Mouse (Mus musculus) kidney, embryonic 15.5 days (tissue): ENCODE results near the gene Fam198a. TPM values are rescaled to one million over a fixed set of nuclear protein-coding genes. Genes with fewer than 3 reads are reported as not detected.

ENCODE experiments used
- ATAC-seq: fragments of 200-750 bp; cut with Nextera tagmentation; replicated peaks from 2 replicates; pipeline ENCODE4 v1.8.0; 2017; ENCODE audit warnings: moderate TSS enrichment; ENCODE audit not compliant: low FRiP score
- H3K27ac ChIP-seq: fragments of 300-500 bp; sonication (generic); 2 replicates; pipeline ENCODE4 v1.5.1; 2015; ENCODE audit warnings: mild to moderate bottlenecking, inconsistent platforms
- H3K27me3 ChIP-seq: fragments of 300-500 bp; sonication (generic); 2 replicates; pipeline ENCODE4 v1.6.1; 2015; ENCODE audit warnings: inconsistent platforms
- H3K36me3 ChIP-seq: fragments of 300-500 bp; sonication (generic); 2 replicates; pipeline ENCODE4 v1.6.1; 2015; ENCODE audit warnings: inconsistent platforms
- H3K4me1 ChIP-seq: fragments of 300-500 bp; sonication (generic); 2 replicates; pipeline ENCODE4 v1.6.1; 2015; ENCODE audit warnings: inconsistent platforms
- H3K4me2 ChIP-seq: fragments of 300-500 bp; sonication (generic); 2 replicates; pipeline ENCODE4 v1.6.1; 2015; ENCODE audit warnings: moderate library complexity, mild to moderate bottlenecking, inconsistent platforms
- H3K4me3 ChIP-seq: fragments of 300-500 bp; sonication (generic); replicated peaks from 2 replicates; pipeline ENCODE4 v1.5.1; 2015; ENCODE audit warnings: mild to moderate bottlenecking, inconsistent platforms
- H3K9ac ChIP-seq: fragments of 300-500 bp; sonication (generic); 2 replicates; pipeline ENCODE4 v1.6.1; 2015; ENCODE audit warnings: mild to moderate bottlenecking, inconsistent platforms
- H3K9me3 ChIP-seq: fragments of 300-500 bp; sonication (generic); replicated peaks from 2 replicates; pipeline ENCODE4 v1.6.1; 2016; ENCODE audit warnings: inconsistent platforms
- WGBS: fragments of 180-500 bp; shearing (Covaris S2); methylation state at CpG from one replicate; pipeline ENCODE4 v1.1.7; 2015; ENCODE audit warnings: mixed read lengths; 5-methylcytosine and 5-hydroxymethylcytosine counted together
- polyA plus RNA-seq: library from polyadenylated mRNA; unstranded; fragments of >200 nt; fragmentation: Nextera tagmentation; extraction: Ambion mirVana; gene quantifications from 2 replicates; pipeline ENCODE4 v1.2.1, GENCODE M21; 2015

Fam198a gene
- polyA plus RNA-seq, 1 experiment from 2014 or later, result 2.1 TPM

GRCm38 (mm10) chr9:121928498-121928897 lies 22.3 kb upstream of the Fam198a start:
- no peak overlapping the region for H3K4me2 ChIP-seq
- H3K9me3 ChIP-seq, result no peaks in the 10 kb centered on the region
- ATAC-seq, result no peak
- no peak overlapping the region for H3K27ac ChIP-seq
- H3K4me1 ChIP-seq, result 0 out of 2 replicates have a peak, but pooled peaks cover 3% of the 10 kb centered on the region
- no peak overlapping the region for H3K9ac ChIP-seq
- peaks cover 8% of the 10 kb centered on the region; the same call in 1 of the 2 replicates for H3K27me3 ChIP-seq
- no peaks in the 10 kb centered on the region for H3K36me3 ChIP-seq
- H3K4me3 ChIP-seq, result no peak overlapping the region
- 30% methylated on average over 2 of the region's 2 CpGs for WGBS

DNA sequence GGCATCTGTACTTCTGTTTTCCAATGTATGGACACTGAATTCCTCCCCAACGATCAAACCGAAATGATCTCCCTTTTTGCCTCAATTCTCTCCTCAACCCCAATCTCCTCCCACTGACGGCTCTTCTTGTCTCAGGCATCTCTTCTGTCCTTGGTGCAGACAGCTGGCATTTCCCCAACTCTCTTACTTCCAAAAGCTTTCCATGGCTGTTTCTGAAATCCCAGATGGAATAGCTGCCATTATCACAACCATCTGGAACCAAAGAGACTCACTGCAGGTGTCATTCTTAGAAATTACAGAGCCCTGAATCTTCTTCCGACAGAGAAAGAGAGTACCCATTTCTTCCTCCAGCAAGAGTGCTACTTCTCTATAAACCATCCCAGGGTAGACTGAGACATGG lies 15.9 kb upstream of the Fam198a start:
- ATAC-seq, result no peak
- 81% methylated on average over 4 of the region's 4 CpGs for WGBS
- H3K27me3 ChIP-seq, result no peaks in the 10 kb centered on the region

GRCm38 (mm10) chr9:121936952-121937351 lies 13.8 kb upstream of the Fam198a start:
- H3K4me1 ChIP-seq, result no peaks in the 10 kb centered on the region
- H3K36me3 ChIP-seq, result no peaks in the 10 kb centered on the region
- no peaks in the 10 kb centered on the region for H3K9me3 ChIP-seq
- H3K27ac ChIP-seq, result no peak overlapping the region
- WGBS, result 70% methylated on average over 1 of the region's 1 CpGs
- no peak overlapping the region for H3K9ac ChIP-seq
- H3K4me3 ChIP-seq, result no peak overlapping the region
- peak overlapping the region; percentile 50; the same call in 1 of the 2 replicates for H3K4me2 ChIP-seq
- 0 out of 2 replicates have a peak, but pooled peaks have one; percentile 22 for ATAC-seq
- no peaks in the 10 kb centered on the region for H3K27me3 ChIP-seq

More for the DNA sequence above, 15.9 kb upstream of the Fam198a start:
- Histone ChIP-seq H3K36me3 (no peaks in the 10 kb centered on the region), H3K4me1 (no peaks in the 10 kb centered on the region), H3K9me3 (no peaks in the 10 kb centered on the region), H3K4me2 (no peak overlapping the region), H3K27ac (no peak overlapping the region), H3K9ac (no peak overlapping the region), H3K4me3 (no peak overlapping the region)

GRCm38 (mm10) chr9:121937451-121937864 lies 13.3 kb upstream of the Fam198a start:
- WGBS, result 59% methylated on average over 6 of the region's 6 CpGs
- peak; percentile 52 for ATAC-seq
- Histone ChIP-seq H3K27me3 (no peaks in the 10 kb centered on the region), H3K9ac (no peak overlapping the region), H3K27ac (no peak overlapping the region), H3K36me3 (no peaks in the 10 kb centered on the region), H3K4me2 (peak overlapping the region; percentile 50), H3K4me3 (peak overlapping the region; percentile 46), H3K9me3 (no peaks in the 10 kb centered on the region), H3K4me1 (no peaks in the 10 kb centered on the region)

DNA sequence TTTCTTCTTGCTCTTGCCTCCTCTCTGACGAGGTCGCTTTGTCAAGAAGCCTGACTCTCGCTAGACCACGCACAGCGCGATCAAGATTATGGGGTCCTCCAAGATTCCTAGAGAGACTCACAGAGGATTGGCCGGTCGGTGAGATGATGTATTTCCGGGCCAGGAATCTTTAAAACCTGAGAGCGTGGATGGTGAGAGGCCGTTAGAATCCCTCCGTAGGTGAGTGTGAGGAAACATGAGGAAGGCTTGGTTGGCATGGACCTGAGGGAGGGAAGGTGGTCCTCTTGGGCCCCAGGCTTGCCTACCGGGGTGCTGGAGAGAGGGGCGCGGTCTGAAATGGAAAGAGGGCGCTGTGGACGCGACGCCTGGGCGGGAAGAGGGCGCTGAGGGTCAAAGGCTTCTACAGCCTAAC lies 12.8 kb upstream of the Fam198a start:
- 61% methylated on average over 21 of the region's 21 CpGs for WGBS
- Histone ChIP-seq H3K9me3 (no peaks in the 10 kb centered on the region), H3K27me3 (no peaks in the 10 kb centered on the region), H3K36me3 (no peaks in the 10 kb centered on the region), H3K27ac (no peak overlapping the region), H3K9ac (peak overlapping the region; percentile 40; the same call in 1 of the 2 replicates), H3K4me1 (no peaks in the 10 kb centered on the region), H3K4me2 (peak overlapping the region; percentile 50), H3K4me3 (peak overlapping the region; percentile 46)
- peak; percentile 67 for ATAC-seq

DNA sequence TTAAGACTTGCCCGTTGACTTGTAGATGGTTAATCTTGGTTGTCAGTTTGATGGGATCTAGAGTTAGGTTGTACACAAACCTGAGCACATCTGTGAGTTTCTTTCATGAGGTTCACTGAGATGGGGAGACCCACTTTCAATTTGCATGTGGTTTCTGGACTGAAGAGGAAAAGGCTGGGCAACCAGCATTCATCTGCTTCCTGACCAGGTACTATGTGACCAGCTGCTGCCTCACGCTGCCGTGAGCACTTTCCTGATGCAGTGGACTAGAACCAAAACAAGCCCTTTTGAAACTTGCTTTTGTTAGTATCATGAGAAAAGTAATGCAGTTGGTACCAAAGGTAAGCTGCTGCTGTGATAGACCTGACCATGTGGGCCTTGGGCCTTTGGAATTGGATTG lies 7.8 kb upstream of the Fam198a start:
- WGBS, result 85% methylated on average over 3 of the region's 3 CpGs
- no peaks in the 10 kb centered on the region for H3K9me3 ChIP-seq
- H3K9ac ChIP-seq, result no peak overlapping the region
- H3K4me3 ChIP-seq, result no peak overlapping the region
- no peak overlapping the region for H3K27ac ChIP-seq
- no peaks in the 10 kb centered on the region for H3K27me3 ChIP-seq
- no peak for ATAC-seq
- H3K4me2 ChIP-seq, result no peak overlapping the region
- no peaks in the 10 kb centered on the region for H3K36me3 ChIP-seq
- H3K4me1 ChIP-seq, result no peaks in the 10 kb centered on the region

DNA sequence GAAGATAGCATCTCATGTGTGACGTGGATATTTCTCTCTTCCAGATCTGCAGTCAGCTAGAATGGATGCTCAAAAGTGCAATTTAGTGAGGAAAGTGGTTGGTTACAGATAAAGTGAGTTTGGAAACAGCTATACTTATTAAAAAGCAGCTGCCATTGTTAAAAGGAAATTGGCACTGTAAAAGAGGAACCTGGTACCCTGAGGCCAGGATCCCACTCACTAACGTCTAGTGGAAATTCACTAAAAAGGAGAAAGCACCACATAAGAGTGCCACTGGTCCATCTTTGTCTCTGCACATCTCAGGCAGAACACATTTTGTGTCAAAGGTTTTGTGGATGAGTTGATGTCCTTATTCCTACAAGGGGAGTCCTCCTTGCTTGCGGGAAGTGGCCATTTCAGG lies 7.2 kb upstream of the Fam198a start:
- Histone ChIP-seq H3K36me3 (no peaks in the 10 kb centered on the region), H3K27ac (no peak overlapping the region), H3K4me2 (no peak overlapping the region), H3K27me3 (no peaks in the 10 kb centered on the region), H3K9me3 (no peaks in the 10 kb centered on the region), H3K4me1 (no peaks in the 10 kb centered on the region), H3K9ac (no peak overlapping the region), H3K4me3 (no peak overlapping the region)
- WGBS, result 79% methylated on average over 3 of the region's 3 CpGs
- ATAC-seq, result no peak

- Histone ChIP-seq H3K27me3 (no peaks in the 10 kb centered on the region), H3K27ac (no peak overlapping the region), H3K4me1 (peaks cover 18% of the 10 kb centered on the region), H3K4me3 (no peak overlapping the region), H3K9ac (no peak overlapping the region), H3K4me2 (no peak overlapping the region), H3K9me3 (no peaks in the 10 kb centered on the region), H3K36me3 (no peaks in the 10 kb centered on the region)
- ATAC-seq, result no peak
- WGBS, result 12% methylated on average over 4 of the region's 4 CpGs
These were observed 3.0 kb upstream of the Fam198a start for GRCm38 (mm10) chr9:121947784-121948183.

DNA sequence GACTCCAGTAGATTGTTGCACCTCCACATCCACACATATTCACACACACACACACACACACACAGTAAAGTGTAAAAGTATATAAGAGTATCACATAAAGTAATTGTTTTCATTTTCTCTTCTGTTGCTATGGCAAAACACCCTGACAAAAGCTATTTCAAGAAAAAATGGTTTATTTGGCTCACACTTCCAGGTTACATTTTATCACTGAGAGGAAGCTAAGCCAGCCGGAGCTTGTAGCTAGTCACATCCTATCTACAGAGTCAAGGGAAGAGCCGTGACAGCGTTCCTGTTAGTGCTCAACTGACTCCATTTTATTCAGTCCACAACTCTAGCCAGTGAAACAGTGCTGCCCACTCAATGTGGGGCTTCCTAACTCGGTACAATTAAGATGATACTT lies 2.4 kb upstream of the Fam198a start:
- H3K4me1 ChIP-seq, result peaks cover 18% of the 10 kb centered on the region
- WGBS, result 72% methylated on average over 4 of the region's 4 CpGs
- no peak overlapping the region for H3K4me3 ChIP-seq
- H3K9me3 ChIP-seq, result no peaks in the 10 kb centered on the region
- H3K27me3 ChIP-seq, result no peaks in the 10 kb centered on the region
- H3K4me2 ChIP-seq, result no peak overlapping the region
- no peaks in the 10 kb centered on the region for H3K36me3 ChIP-seq
- no peak overlapping the region for H3K27ac ChIP-seq
- ATAC-seq, result no peak
- no peak overlapping the region for H3K9ac ChIP-seq

GRCm38 (mm10) chr9:121951114-121951423 lies 281 bp downstream of the Fam198a start:
- Histone ChIP-seq H3K27me3 (no peaks in the 10 kb centered on the region), H3K4me1 (peaks cover 18% of the 10 kb centered on the region), H3K9ac (0 out of 2 replicates have a peak overlapping the region, but pooled peaks have one; percentile 36), H3K4me2 (peak overlapping the region; percentile 54), H3K9me3 (no peaks in the 10 kb centered on the region), H3K4me3 (peak overlapping the region; percentile 29), H3K27ac (peak overlapping the region; percentile 32; the same call in 1 of the 2 replicates), H3K36me3 (no peaks in the 10 kb centered on the region)
- ATAC-seq, result peak; percentile 28; the same call in 1 of the 2 replicates
- 37% methylated on average over 4 of the region's 4 CpGs for WGBS

DNA sequence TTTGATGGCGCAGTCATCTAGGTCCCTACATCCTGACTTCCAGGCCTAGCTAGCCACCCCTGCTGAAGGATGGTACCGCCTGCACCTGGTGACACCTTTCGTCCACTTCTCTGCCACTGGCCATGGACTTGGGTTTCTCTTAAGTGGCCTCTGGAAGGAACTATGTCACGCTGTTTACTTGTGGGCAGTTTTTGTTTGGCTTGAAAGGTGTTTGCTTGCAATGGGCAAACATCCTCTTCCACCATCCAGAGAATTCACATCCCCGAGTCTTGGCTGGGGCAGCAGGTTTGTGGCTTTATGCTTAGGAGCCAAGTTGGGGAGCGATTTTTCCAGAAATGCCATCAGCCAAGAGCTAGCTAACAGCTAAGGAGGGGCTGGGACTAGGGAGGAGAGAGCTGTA lies 1.8 kb downstream of the Fam198a start:
- H3K4me1 ChIP-seq, result peaks cover 18% of the 10 kb centered on the region
- H3K4me3 ChIP-seq, result no peak overlapping the region
- no peak overlapping the region for H3K4me2 ChIP-seq
- 85% methylated on average over 6 of the region's 6 CpGs for WGBS
- no peaks in the 10 kb centered on the region for H3K36me3 ChIP-seq
- ATAC-seq, result no peak
- H3K27me3 ChIP-seq, result no peaks in the 10 kb centered on the region
- H3K9ac ChIP-seq, result no peak overlapping the region
- no peaks in the 10 kb centered on the region for H3K9me3 ChIP-seq
- H3K27ac ChIP-seq, result no peak overlapping the region

GRCm38 (mm10) chr9:121959966-121960635 lies 9.3 kb downstream of the Fam198a start:
- ATAC-seq, result no peak
- H3K9me3 ChIP-seq, result no peaks in the 10 kb centered on the region
- WGBS, result 46% methylated on average over 7 of the region's 7 CpGs
- no peak overlapping the region for H3K9ac ChIP-seq
- H3K27me3 ChIP-seq, result no peaks in the 10 kb centered on the region
- H3K4me1 ChIP-seq, result no peaks in the 10 kb centered on the region
- no peak overlapping the region for H3K27ac ChIP-seq
- H3K4me2 ChIP-seq, result no peak overlapping the region
- no peak overlapping the region for H3K4me3 ChIP-seq
- H3K36me3 ChIP-seq, result no peaks in the 10 kb centered on the region

DNA sequence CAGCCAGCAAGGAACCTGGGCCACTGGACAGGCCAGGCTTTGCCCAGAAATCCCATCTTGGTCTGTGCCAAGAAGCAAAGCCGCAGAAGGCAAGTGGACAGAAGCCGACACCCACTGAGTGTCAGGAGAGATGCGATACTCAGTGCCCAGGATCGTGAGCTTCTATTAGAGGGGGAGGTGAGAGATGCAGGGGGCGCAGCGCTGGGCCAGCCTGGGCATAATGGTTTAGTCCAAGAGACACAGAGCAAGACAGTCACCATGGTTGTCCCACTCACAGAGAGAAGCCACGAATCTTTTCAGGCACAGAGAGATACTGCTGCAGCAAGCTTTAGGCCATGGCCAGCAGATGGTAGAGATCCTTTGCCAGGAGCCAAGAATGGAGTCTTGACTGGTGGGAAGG lies 14.2 kb downstream of the Fam198a start:
- Histone ChIP-seq H3K4me1 (0 out of 2 replicates have a peak, but pooled peaks cover under 1% of the 10 kb centered on the region), H3K4me3 (no peak overlapping the region), H3K9me3 (no peaks in the 10 kb centered on the region), H3K27ac (no peak overlapping the region), H3K27me3 (no peaks in the 10 kb centered on the region), H3K9ac (no peak overlapping the region), H3K4me2 (no peak overlapping the region), H3K36me3 (no peaks in the 10 kb centered on the region)
- WGBS, result 91% methylated on average over 7 of the region's 7 CpGs
- no peak for ATAC-seq
